Mouse (Mus musculus) ES-Bruce4 (cell line): ENCODE measurements around the gene Gnl3l.

ENCODE experiments used
- CTCF ChIP-seq: IDR thresholded peaks from one replicate; pipeline ENCODE4 v1.8.1; 2011; ENCODE audit warnings: low read depth, low read length
- POLR2A ChIP-seq: IDR thresholded peaks from one replicate; pipeline ENCODE4 v1.8.1; 2011; ENCODE audit warnings: low read length; ENCODE audit not compliant: insufficient read depth

- TF ChIP-seq CTCF, result no peak
- TF ChIP-seq POLR2A, result no peak
These were observed 20.3 kb downstream of the Gnl3l start for GRCm38 (mm10) chrX:150996775-150997174.
